Mouse (Mus musculus) left cerebral cortex, adult 2 months (tissue): ENCODE measurements around the gene Zfp526. TPM values are rescaled to one million over a fixed set of nuclear protein-coding genes. Genes with fewer than 3 reads are reported as not detected.

Experiments used
- DNase-seq, 2 experiments: peaks; one replicate each; pipeline ENCODE4 v3.0.0; 2021 to 2022; ENCODE audit warnings: low spot score in 2 of 2, mixed read lengths in 1 of 2; ENCODE audit errors: extremely low spot score in 1 of 2
- H3K27ac ChIP-seq: fragments of 200-600 bp; 2 replicates; pipeline ENCODE4 v1.8.1; 2022
- H3K4me3 ChIP-seq: fragments of 200-600 bp; 2 replicates; pipeline ENCODE4 v1.8.1; 2022
- CTCF ChIP-seq: fragments of 200-600 bp; IDR thresholded peaks from 2 replicates; pipeline ENCODE4 v1.8.1; 2022; ENCODE audit warnings: antibody characterized with exemption, mild to moderate bottlenecking, moderate library complexity
- intact Hi-C: fragments of 180-260 bp; cut with DNase I; formaldehyde crosslinking; loops from one replicate; pipeline ENCODE4 v1.15.1; 2025
- long read RNA-seq, 2 experiments: library from polyadenylated mRNA; stranded (forward); transcript quantifications; one replicate each; pipeline ENCODE4 v2.0.0; 2021; ENCODE audit warnings: borderline mapping rate in 2 of 2
- total RNA-seq, 2 experiments: library from RNA; stranded (reverse); gene quantifications; 2 replicates each; pipeline ENCODE4 v1.2.3; 2021

Zfp526 gene
- 10 to 100 TPM; 10.6 to 11.2 TPM for total RNA-seq
- long read RNA-seq, experiment 1, result 0 reads
- long read RNA-seq, experiment 2, partial matches to known transcripts, result 0 of 1 reads
- long read RNA-seq, experiment 2, other reads (novel, unspliced or antisense), result 1 of 1 reads

- intact Hi-C loops, result no loop called here
- H3K4me3 ChIP-seq, result peak within 1 kb of the TSS; percentile 73
- peak; percentile 3 for TF ChIP-seq CTCF
- H3K27ac ChIP-seq, result peak within 1 kb of the TSS; percentile 65; the same call in 1 of the 2 replicates
- peak; percentile 96 to 99 for DNase-seq
Measured at GRCm38 (mm10) chr7:25221102-25221883, at the start of gene Zfp526. TSS of gene Zfp526 (plus strand) at chr7:25221425.

- no peak for TF ChIP-seq CTCF
- no peak overlapping the region for H3K27ac ChIP-seq
- DNase-seq, result no peak
- intact Hi-C loops, result no loop called here
- H3K4me3 ChIP-seq, result no peak overlapping the region
Measured at GRCm38 (mm10) chr7:25172669-25173068, 48.6 kb upstream of the Zfp526 start.

- Histone ChIP-seq H3K4me3 (no peak overlapping the region), H3K27ac (no peak overlapping the region)
- DNase-seq, result no peak
- intact Hi-C loops, result no loop called here
- TF ChIP-seq CTCF, result no peak
Measured at GRCm38 (mm10) chr7:25174343-25174742, 46.9 kb upstream of the Zfp526 start.

- no peak for TF ChIP-seq CTCF
- peak overlapping the region; percentile 69 for H3K4me3 ChIP-seq
- intact Hi-C loops, result loop anchor here (2.0 kb wide), 1 partner anchor 46 kb away; no protein-coding TSS in a partner anchor
- peak overlapping the region; percentile 95 for H3K27ac ChIP-seq
- DNase-seq, result peak; percentile 39 to 40
Measured at GRCm38 (mm10) chr7:25178317-25178716, 42.9 kb upstream of the Zfp526 start.

- TF ChIP-seq CTCF, result no peak
- peak; percentile 32 to 39 for DNase-seq
- intact Hi-C loops, result loop anchor here (2.0 kb wide), 1 partner anchor 46 kb away; no protein-coding TSS in a partner anchor
- H3K4me3 ChIP-seq, result peak overlapping the region; percentile 69
- peak overlapping the region; percentile 95 for H3K27ac ChIP-seq
Measured at GRCm38 (mm10) chr7:25178787-25179605, 42.2 kb upstream of the Zfp526 start.

GRCm38 (mm10) chr7:25179606-25180161 is 41.5 kb upstream of the Zfp526 start, which contains the start of gene Pou2f2:
TSS of gene Pou2f2 (minus strand) at chr7:25179726.
- intact Hi-C loops, result loop anchor here (2.0 to 5.0 kb wide), 2 partner anchors 47 to 147 kb away; no protein-coding TSS in a partner anchor
- TF ChIP-seq CTCF, result peak; percentile 46
- H3K27ac ChIP-seq, result peak within 1 kb of the TSS; percentile 95
- peak; percentile 90 for DNase-seq
- H3K4me3 ChIP-seq, result peak within 1 kb of the TSS; percentile 69

GRCm38 (mm10) chr7:25180512-25180911 is 40.7 kb upstream of the Zfp526 start:
- no peak for DNase-seq
- peak overlapping the region; percentile 69 for H3K4me3 ChIP-seq
- peak overlapping the region; percentile 95; the same call in 1 of the 2 replicates for H3K27ac ChIP-seq
- no peak for TF ChIP-seq CTCF
- intact Hi-C loops, result loop anchor here (5.0 kb wide), 1 partner anchor 148 kb away; no protein-coding TSS in a partner anchor

GRCm38 (mm10) chr7:25181331-25181790 is 39.9 kb upstream of the Zfp526 start:
- intact Hi-C loops, result loop anchor here (5.0 kb wide), 1 partner anchor 149 kb away; no protein-coding TSS in a partner anchor
- DNase-seq, result peak in 1 of 2 experiments; percentile 31
- Histone ChIP-seq H3K27ac (no peak overlapping the region), H3K4me3 (peak overlapping the region; percentile 28)
- TF ChIP-seq CTCF, result peak; percentile 67

GRCm38 (mm10) chr7:25181814-25182213 is 39.4 kb upstream of the Zfp526 start:
- H3K4me3 ChIP-seq, result peak overlapping the region; percentile 28
- no peak overlapping the region for H3K27ac ChIP-seq
- intact Hi-C loops, result loop anchor here (5.0 kb wide), 1 partner anchor 150 kb away; no protein-coding TSS in a partner anchor
- DNase-seq, result no peak
- TF ChIP-seq CTCF, result no peak

- intact Hi-C loops, result loop anchor here (5.0 kb wide), 1 partner anchor 152 kb away; no protein-coding TSS in a partner anchor
- H3K4me3 ChIP-seq, result no peak overlapping the region
- DNase-seq, result no peak
- no peak overlapping the region for H3K27ac ChIP-seq
- no peak for TF ChIP-seq CTCF
Measured at GRCm38 (mm10) chr7:25184091-25184490, 37.1 kb upstream of the Zfp526 start.
